ENCODE assay signal across 10 mouse cellular contexts in genomic region chr16:4370141-4370541, GRCm38 (mm10). TPM values are rescaled to one million over a fixed set of nuclear protein-coding genes. Genes with fewer than 3 reads are reported as not detected.
DNase-seq lines count a peak whose midpoint lies in the region; TF ChIP-seq lines count a peak whose summit lies in the region.
"Had no signal": no experiment of that assay in that cellular context is flagged by ENCODE, and none has a peak within 500 bp of the region (broad histone marks: within the 10 kb centered on the region; RNA-seq: fewer than 3 reads in every experiment).

No protein-coding gene starts in this region.

- no peak for TF ChIP-seq CTCF in layer of hippocampus, adult 2 months (conservative IDR thresholded peaks at IDR 0.05)
- TF ChIP-seq CTCF in gastrocnemius, adult 2 months (IDR thresholded peaks at IDR 0.05), result no peak

- DNase-seq in layer of hippocampus, adult 2 months (ENCODE audit: low spot score in 2 of 2), result peak in 1 of 2 experiments; percentile 16
- no peak for DNase-seq in layer of hippocampus, postnatal 25 days (ENCODE audit: extremely low spot score in 1 of 2, low spot score in 1 of 2)
- peak; percentile 91 to 94 for DNase-seq in adrenal gland, postnatal 36 days
- peak; percentile 86 for DNase-seq in gastrocnemius, adult 2 months
- peak; percentile 58 for DNase-seq in lung, postnatal 36 days
- no peak for DNase-seq in thymus, postnatal 10 days (ENCODE audit: low spot score in 2 of 2)
- no peak for DNase-seq in left cerebral cortex, adult 8-10 months (ENCODE audit: low spot score in 2 of 2)
- DNase-seq in urinary bladder, adult 2 months (ENCODE audit: low spot score), result no peak

- no peak overlapping the region for H3K4me3 ChIP-seq in layer of hippocampus, adult 2 months
- H3K4me3 ChIP-seq in gastrocnemius, adult 2 months, result no peak overlapping the region
- H3K4me3 ChIP-seq: hindbrain, embryonic 15.5 days; myocyte had no signal

- intact Hi-C loops in gastrocnemius, adult 2 months (cut with DNase I), result no loop called here

- peak overlapping the region; percentile 21; the same call in 1 of the 2 replicates for H3K27ac ChIP-seq in layer of hippocampus, adult 2 months
- peak overlapping the region; percentile 85 for H3K27ac ChIP-seq in gastrocnemius, adult 2 months
- H3K27ac ChIP-seq: hindbrain, embryonic 15.5 days had no signal

RNA-seq across cellular contexts. Expression of gene Adcy9, which starts 50.2 kb away (rescaled TPM):
- total RNA-seq in layer of hippocampus, adult 2 months (2021), result 100 to 1,000 TPM; 104 to 109 TPM
- total RNA-seq in layer of hippocampus, postnatal 25 days (2021), result 10 to 100 TPM; 92.5 to 98.5 TPM
- total RNA-seq in adrenal gland, postnatal 36 days (2021), result 10 to 100 TPM; 55.5 to 76.6 TPM
- 10 to 100 TPM; 33.2 to 52.2 TPM for total RNA-seq in gastrocnemius, adult 2 months (2021)
- total RNA-seq in left cerebral cortex, adult 8-10 months (2022), result 10 to 100 TPM; 65.7 to 71.7 (median 69.8) TPM
- 10.1 and 12.1 TPM in 2 replicates for polyA plus RNA-seq in urinary bladder, adult 2 months (2012; rRNA removed)

Comparison
In these comparisons a context has a peak if more than half of its experiments do, and no peak if none do; other contexts are left out.
1. DNase-seq: peak in adrenal gland, postnatal 36 days (2 of 2), gastrocnemius, adult 2 months (single experiment) and lung, postnatal 36 days (single experiment); none in layer of hippocampus, postnatal 25 days (0 of 2), thymus, postnatal 10 days (0 of 2), left cerebral cortex, adult 8-10 months (0 of 2) and urinary bladder, adult 2 months (single experiment).